Mouse (Mus musculus) left cerebral cortex, adult 2 months (tissue): ENCODE data around the gene Itgb2. TPM values are rescaled to one million over a fixed set of nuclear protein-coding genes. Genes with fewer than 3 reads are reported as not detected.

ENCODE experiments used
- DNase-seq, 2 experiments: peaks; one replicate each; pipeline ENCODE4 v3.0.0; 2021 to 2022; ENCODE audit warnings: low spot score in 2 of 2, mixed read lengths in 1 of 2; ENCODE audit errors: extremely low spot score in 1 of 2
- H3K27ac ChIP-seq: fragments of 200-600 bp; 2 replicates; pipeline ENCODE4 v1.8.1; 2022
- H3K4me3 ChIP-seq: fragments of 200-600 bp; 2 replicates; pipeline ENCODE4 v1.8.1; 2022
- CTCF ChIP-seq: fragments of 200-600 bp; IDR thresholded peaks from 2 replicates; pipeline ENCODE4 v1.8.1; 2022; ENCODE audit warnings: antibody characterized with exemption, mild to moderate bottlenecking, moderate library complexity
- intact Hi-C: fragments of 180-260 bp; cut with DNase I; formaldehyde crosslinking; loops from one replicate; pipeline ENCODE4 v1.15.1; 2025
- total RNA-seq, 2 experiments: library from RNA; stranded (reverse); gene quantifications; 2 replicates each; pipeline ENCODE4 v1.2.3; 2021

Itgb2 gene
- total RNA-seq, 2 experiments from 2014 or later = 3.0 to 3.5 TPM

DNA sequence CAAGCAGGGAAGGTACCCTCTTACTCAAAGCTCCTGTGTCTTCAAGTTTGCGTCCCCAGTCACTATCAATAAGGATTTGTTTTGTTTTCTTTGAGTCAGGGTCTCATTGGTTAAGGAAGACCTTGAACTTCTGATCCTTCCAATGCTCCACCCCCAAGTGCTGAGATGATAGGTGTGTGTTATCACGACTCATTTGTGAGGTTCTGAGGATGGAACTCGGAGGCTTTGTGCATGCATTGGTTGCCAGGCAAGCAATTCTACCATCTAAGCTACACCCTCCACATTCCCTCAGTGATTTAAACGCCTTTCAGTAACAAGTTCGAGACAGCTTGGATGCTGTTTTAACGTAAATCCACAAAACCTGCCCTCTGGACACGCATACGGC lies 51.0 kb downstream of the Itgb2 start:
- Histone ChIP-seq H3K27ac (peak overlapping the region; percentile 86), H3K4me3 (peak overlapping the region; percentile 85)
- no peak for DNase-seq
- no peak for TF ChIP-seq CTCF
- intact Hi-C loops = loop anchor here (5.0 kb wide), 2 partner anchors 41 to 64 kb away; partner anchors contain the start of genes Fam207a and Ube2g2

DNA sequence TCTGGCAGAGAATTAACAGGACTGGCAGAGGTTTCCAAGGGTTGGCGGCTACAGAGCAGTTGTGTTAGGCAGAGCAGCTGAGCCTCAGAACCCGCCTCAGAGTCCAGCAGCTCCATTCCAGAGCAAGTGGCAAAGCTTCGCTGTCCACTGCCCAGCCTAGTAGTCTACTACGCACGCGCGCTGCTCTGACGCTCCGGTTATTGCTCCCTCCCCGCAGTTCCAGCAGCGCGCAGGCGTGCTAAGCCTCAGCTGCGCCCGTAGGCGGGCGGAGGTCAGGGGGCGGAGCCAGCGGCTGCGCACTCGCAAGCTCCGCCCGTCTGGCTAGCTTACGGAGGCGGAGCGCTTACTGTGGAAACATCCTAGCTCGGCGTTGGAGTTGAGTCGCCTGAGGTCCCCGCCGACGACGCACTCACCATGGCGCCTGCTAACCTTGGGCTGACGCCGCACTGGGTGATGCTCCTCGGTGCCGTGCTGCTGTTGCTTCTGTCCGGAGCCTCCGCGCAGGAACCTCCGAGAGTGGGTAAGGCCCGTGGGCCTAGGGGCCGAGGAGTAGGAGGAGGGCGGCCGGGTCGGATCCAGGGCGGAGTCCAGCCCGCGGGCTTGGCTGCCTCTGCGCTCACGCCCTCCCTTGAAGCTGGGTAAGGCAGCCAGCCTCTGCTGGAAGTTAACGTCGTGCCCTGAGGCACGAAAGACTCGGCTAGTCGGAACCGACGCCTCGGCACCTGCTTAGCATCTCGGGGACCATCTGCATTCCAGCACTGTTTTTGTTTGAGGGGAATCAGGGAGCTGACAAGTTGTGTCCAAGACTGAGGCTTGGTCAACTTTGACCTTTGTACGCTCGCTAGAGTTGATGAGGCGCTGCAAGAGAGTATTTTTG lies 51.6 kb downstream of the Itgb2 start, which contains the start of gene Pttg1ip:
Gene Pttg1ip (plus strand): TSS at position 313 of the 877 bp plus-strand sequence.
- intact Hi-C loops = loop anchor here (5.0 kb wide), 2 partner anchors 41 to 64 kb away; partner anchors contain the start of genes Fam207a and Ube2g2

DNA sequence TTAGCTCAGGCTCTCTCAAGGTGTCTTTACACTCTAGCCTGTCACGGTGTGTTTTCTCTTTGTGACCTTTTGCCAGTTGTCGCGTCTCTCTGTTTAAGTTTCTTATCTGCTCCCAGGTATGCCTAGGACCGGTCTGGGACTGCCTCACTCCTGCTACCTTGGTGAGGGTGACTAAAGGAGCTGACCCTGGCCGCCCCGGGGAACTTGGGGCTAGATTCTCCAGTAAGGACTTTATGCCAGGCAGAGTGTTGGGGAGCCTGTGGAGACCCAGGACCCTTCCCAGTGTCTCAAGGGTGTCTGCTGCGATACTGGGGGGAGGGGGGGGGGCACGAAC lies 52.2 kb downstream of the Itgb2 start:
- TF ChIP-seq CTCF = no peak
- intact Hi-C loops = loop anchor here (5.0 kb wide), 2 partner anchors 40 to 65 kb away; partner anchors contain the start of genes Fam207a and Ube2g2
- DNase-seq = no peak
- Histone ChIP-seq H3K27ac (peak overlapping the region; percentile 90), H3K4me3 (peak overlapping the region; percentile 85)

More for the DNA sequence above, 51.6 kb downstream of the Itgb2 start, which contains the start of gene Pttg1ip:
- Histone ChIP-seq H3K27ac (peak within 1 kb of the TSS; percentile 90), H3K4me3 (peak within 1 kb of the TSS; percentile 85)
- TF ChIP-seq CTCF = no peak
- DNase-seq = peak; percentile 95 to 96

DNA sequence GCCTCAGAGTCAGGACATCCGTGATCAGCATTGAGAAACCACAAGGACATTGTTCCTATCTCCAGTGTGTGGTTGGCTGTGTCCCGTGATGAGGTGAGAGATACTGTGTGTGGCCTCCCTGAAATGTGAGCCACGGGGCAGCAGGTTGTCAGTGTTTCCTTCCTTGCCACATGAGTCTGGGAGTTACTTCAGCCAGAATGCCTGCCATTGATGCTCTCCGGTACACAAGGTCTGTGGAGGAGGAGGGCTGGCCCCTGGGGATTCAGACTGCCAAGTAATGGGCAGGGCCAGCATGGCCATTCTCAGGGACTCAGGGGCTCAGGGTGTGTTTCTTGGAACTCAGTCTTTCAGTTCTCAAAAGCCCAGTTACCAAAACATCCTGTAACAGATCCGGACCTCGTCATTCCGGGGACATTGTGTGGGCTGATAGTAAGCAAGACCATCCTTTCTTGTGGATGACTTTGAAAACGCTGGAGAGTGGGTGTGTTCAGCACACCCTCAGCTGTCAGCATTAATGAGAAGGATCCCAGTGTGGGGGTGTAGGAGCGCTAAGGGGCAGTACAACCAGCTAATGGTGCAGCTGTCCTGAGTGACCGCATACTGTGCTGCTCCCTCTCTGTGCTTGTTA lies 53.9 kb downstream of the Itgb2 start:
- intact Hi-C loops = loop anchor here (5.0 kb wide), 2 partner anchors 38 to 67 kb away; partner anchors contain the start of genes Fam207a and Ube2g2

DNA sequence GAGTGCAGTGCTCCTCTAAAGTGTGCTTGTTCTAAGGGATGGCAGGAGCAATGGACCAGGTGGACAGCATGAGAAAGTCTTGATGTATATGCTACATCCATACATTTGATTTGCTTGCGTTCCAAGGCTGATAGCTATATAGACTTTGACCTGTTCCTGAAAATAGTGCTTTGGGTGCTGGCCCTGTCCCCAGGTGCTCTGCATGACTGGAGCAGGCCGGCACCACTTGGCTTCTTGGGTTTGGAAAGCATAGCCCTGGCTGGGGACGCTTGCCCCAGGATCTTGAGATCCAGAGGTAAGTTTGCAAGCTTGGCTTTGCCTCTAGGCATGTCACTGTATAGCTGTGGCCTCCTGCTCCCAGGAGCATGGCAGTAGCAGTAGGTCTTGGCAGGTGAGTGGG lies 56.6 kb downstream of the Itgb2 start:
- no peak for TF ChIP-seq CTCF
- intact Hi-C loops = no loop called here
- Histone ChIP-seq H3K4me3 (no peak overlapping the region), H3K27ac (peak overlapping the region; percentile 3; the same call in 1 of the 2 replicates)
- no peak for DNase-seq

More for the DNA sequence above, 53.9 kb downstream of the Itgb2 start:
- peak overlapping the region; percentile 24; the same call in 1 of the 2 replicates for H3K4me3 ChIP-seq
- no peak for DNase-seq
- H3K27ac ChIP-seq = no peak overlapping the region
- no peak for TF ChIP-seq CTCF

DNA sequence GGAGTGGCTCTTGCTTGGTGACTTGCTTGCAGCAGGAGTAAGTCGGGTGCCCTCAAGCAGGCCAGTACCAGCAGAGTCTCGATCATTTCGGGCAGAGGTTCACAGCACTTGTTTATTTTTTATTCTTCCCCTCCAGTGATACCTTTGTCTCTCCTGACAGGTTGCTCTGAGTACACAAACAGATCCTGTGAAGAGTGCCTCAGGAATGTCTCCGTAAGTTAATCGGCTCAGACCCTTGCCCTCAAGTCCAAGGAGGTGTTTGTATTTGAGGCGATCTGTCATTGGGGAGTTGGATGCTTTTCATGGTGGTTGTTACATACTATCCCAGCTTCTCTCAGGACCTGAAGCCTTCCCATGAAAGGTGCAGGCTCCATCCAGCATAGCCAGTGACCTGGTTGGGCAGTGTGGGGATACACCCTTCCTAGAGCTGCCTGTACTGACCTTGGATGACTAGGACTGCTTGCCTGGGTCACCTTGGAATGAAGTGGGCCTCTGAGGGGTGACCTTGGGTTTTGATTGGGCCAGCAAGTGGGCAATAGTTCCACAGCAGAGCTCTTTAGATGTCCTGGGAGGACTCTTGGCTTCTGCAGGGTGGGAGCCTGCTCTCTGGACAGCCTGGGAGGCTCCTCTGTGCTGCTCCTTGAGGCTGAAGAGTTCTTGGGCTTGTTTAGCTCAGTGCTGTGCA lies 57.2 kb downstream of the Itgb2 start:
- intact Hi-C loops = no loop called here
- no peak for TF ChIP-seq CTCF
- peak overlapping the region; percentile 37; the same call in 1 of the 2 replicates for H3K27ac ChIP-seq

DNA sequence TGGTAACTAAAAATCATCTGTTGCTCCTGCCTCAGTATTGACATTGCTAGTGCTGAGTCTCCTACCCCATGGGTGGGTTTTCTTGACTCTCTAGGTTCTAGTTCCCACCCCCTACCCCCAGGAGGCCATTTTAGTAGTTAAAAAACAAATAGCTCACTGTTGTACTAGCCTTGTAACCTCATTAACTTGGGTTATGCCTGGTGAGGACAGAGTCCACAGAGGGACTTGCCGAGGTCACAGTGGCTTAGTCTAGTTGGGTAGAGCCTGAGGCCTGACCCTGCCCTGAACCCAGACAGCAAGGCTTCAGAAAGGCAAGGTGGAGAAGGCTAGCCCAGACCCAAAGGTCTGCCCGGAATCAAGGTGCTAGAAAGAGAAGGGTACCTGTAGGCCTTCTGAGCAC lies 58.0 kb downstream of the Itgb2 start:
- peak overlapping the region; percentile 32; the same call in 1 of the 2 replicates for H3K27ac ChIP-seq
- DNase-seq = no peak
- intact Hi-C loops = no loop called here
- no peak for TF ChIP-seq CTCF
- no peak overlapping the region for H3K4me3 ChIP-seq

More for the DNA sequence above, 57.2 kb downstream of the Itgb2 start:
- DNase-seq = no peak
- H3K4me3 ChIP-seq = no peak overlapping the region

DNA sequence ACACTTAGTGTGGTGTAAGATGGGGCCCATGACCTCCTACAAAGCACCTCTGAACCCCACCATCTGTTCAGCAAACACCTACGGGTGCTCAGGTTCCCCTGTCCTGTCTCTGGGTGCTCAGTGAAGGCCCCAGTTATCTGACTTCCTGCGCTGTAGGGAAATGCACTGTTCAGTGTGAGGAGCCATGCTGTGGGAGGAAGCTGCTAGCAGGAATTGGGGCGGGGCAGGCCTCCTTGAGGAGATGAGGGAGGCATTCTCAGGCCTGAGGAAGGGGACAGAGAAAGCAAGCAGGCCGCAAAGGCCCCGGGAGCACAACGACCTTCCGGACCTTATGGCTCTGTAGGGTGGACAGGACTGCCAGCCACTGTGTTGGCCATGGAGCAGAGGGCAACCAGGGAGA lies 59.1 kb downstream of the Itgb2 start:
- no peak for TF ChIP-seq CTCF
- H3K4me3 ChIP-seq = no peak overlapping the region
- DNase-seq = no peak
- peak overlapping the region; percentile 47 for H3K27ac ChIP-seq
- intact Hi-C loops = no loop called here

DNA sequence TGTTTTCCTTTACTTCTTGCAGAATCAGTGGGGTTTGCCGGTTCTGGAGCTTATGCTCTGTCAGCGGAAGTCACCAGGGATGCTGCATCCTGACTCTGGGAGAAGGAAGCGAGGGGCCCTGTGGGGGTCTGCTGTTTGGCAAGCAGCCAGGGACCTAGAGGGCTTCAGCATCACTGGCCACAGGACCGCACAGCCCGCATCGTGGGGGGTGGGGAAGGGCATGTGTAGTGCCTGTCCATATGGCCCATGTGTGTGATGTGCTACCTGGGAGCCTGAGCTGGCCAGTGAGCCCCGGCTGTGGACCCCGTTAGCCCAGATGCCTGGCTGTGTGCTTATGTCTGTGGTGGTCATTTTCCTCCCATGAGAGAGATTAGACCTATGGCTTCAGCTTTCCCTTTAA lies 59.7 kb downstream of the Itgb2 start:
- Histone ChIP-seq H3K27ac (peak overlapping the region; percentile 18; the same call in 1 of the 2 replicates), H3K4me3 (no peak overlapping the region)
- no peak for DNase-seq
- intact Hi-C loops = loop anchor here (10.0 kb wide), 1 partner anchor 165 kb away; no protein-coding TSS in a partner anchor
- no peak for TF ChIP-seq CTCF

DNA sequence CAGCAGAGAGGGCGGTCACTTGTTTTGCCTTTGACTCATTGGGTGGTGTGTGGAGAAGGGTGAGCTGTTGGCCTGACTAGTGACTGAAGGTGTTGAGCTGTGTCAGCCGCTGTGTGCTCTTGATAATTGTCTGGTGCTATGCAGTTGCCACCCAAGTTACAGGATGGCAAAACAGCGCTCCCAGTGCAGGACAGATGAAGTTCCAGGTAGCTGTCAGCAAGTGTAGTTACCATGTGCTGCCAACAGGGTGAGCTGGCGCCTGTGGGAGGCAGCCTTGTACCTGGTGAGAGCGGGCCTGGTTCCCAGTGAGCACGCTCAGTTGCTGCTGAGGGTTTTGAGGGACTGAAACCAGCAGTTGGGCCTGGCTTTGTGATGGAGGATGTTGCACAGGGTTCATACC lies 60.8 kb downstream of the Itgb2 start:
- intact Hi-C loops = loop anchor here (1.0 to 10.0 kb wide), 2 partner anchors 15 to 166 kb away; partner anchors contain the start of genes Gm49325 and Sumo3
- H3K27ac ChIP-seq = peak overlapping the region; percentile 72

DNA sequence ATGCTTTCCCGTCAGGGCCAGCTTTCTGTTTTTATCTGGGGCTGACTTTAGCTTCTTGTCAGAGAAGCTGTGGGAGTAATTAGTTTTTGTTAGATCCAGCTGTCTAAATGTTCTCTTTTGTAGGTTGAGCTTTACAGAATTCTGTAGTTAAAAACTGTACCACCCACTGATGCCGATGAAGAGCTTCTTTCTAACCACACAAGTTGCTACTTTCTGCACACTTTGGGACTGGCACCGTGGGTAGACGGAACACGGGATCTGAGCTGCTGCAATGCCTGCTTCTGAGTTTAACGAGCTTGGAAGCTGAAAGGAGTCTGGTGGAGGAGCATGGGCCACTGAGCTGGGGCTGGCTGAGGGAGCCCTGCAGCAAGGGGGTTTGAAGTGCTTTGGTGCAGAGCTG lies 61.5 kb downstream of the Itgb2 start:
- intact Hi-C loops = loop anchor here (1.0 to 10.0 kb wide), 2 partner anchors 15 to 167 kb away; partner anchors contain the start of genes Gm49325 and Sumo3
- no peak for TF ChIP-seq CTCF
- Histone ChIP-seq H3K27ac (peak overlapping the region; percentile 72), H3K4me3 (no peak overlapping the region)
- peak; percentile 59 to 74 for DNase-seq

More for the DNA sequence above, 60.8 kb downstream of the Itgb2 start:
- H3K4me3 ChIP-seq = no peak overlapping the region
- peak; percentile 54 to 59 for DNase-seq
- TF ChIP-seq CTCF = peak; percentile 70
